Mouse (Mus musculus) frontal cortex, postnatal 10 days (tissue): ENCODE results near the gene Fyco1.
"Not testable (repeated sequence)": the region's sequence is repeated elsewhere in the genome, so short reads cannot be mapped to it uniquely, and the experiment has no call there.

Experiments
- DNase-seq, 2 experiments: peaks; one replicate each; pipeline ENCODE4 v3.0.0; 2022; ENCODE audit warnings: low spot score in 2 of 2, mixed read lengths in 1 of 2

Gene Fyco1

DNA sequence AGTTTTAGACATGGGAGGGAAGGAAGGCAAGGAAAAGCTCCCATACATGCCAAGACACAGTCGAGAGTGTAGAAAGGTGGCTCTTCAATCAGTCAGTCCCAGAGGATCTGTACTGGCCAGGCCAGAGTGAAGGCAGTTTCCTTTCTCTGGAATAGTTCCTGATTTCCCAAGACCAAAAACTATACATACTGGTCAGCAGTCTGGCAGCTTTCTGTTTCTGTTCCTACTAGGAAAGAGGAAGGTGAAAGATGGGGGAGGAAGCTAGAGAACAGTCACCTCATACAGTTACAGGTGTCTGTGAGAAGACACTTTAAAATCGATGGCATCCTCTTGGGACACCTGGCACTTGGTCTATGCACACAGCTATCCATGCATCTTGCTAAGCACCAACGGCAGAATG is 36.3 kb downstream of the Fyco1 start:
- no peak for DNase-seq

DNA sequence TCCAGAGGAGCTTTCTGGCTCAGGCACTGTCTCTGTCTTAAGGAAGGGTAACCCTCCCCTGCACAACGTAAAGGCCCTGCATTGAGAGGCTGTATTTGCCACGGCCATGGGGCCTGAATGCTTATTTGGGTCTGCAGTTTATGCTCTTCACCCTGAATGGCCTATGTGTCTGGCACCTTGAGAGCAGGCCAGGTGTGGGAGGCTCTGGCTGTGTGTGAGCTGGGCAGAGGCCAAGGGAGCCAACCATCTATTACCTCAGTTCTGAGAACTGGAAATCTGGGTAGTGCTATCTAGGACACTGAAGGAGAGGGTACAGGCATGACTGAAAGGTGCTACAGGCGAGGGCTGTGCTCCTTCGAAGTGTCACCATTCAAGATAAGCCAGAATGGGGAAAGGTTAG is 36.9 kb downstream of the Fyco1 start:
- no peak for DNase-seq

DNA sequence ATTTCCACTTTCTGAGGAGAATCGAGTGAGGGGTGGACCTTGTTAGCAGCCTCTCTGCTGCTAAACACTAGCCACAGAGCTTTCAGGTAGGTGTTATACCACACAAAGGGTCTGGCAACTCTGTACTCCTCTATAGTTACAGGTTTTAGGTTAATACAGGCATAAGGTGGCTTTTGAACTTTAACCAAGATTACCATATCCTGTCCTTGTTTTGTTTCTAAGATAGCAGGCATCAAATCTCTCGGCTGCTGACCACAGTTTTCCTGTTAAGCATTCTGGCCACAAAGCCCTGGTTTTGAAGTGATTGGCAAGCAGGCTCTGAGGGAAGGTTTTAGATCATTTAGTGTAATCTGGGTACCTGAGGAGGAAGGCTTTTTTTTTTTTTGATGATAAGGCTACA is 37.4 kb downstream of the Fyco1 start:
- no peak for DNase-seq

DNA sequence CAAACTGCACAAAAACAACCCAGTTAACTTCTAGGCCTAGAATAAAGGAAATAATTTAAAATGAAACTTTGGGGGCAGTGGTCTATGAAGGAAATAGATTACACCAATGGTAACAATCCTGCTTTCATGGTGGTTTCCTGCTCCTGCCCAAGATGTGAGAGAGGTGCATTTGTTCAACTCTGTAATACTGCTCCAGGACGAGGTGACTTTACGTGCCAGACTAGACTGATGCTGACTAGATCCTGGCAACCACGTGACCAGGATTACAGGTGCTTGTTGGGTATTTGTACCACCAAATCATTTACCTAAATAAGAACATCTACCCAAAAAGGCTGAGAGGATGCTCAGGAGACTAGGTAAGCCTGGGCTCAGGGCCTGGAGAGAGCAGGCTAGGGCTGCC is 39.9 kb downstream of the Fyco1 start:
- DNase-seq: no peak

DNA sequence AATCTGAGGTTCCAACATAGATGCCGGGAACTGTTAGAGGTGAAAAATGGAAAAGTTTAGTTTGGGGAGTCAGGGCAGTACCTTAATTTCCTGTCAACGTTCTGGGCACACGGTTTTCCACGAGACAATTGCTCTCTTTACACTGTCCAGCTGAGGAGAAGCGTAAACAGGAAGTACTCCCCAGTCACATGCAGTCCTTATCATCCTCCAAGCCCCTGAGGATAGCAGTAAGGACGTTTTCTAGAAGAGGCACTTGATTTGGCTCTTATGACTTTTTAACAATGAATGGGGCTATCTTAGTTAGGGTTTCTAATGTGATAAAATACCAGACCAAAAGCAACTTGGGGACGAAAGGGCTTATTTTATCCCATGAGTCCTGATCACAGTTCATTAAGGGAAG is 43.1 kb downstream of the Fyco1 start:
- no peak for DNase-seq

DNA sequence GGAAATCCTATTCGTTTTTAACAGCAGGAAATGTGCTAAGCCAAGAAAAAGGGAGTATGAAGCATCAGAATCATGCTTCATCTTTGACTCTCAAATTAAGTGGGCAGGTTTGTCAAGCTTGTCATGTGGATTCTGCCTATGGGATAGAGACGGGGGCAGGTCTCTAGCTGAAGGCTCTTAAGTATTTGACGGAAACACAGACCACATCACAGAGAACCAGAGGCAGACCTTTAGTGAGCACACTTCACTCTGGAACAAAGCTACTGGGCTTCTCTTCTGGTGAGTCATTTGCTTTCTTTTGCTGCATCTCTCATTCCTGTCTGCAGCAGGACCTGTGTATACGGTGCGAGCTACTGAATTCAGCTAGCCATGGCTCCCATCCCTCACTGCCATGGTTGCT is 45.4 kb downstream of the Fyco1 start, which contains the start of gene Cxcr6:
Gene Cxcr6, plus strand, starts transcription at position 209 of the 400 bp plus-strand sequence.
- no peak for DNase-seq

DNA sequence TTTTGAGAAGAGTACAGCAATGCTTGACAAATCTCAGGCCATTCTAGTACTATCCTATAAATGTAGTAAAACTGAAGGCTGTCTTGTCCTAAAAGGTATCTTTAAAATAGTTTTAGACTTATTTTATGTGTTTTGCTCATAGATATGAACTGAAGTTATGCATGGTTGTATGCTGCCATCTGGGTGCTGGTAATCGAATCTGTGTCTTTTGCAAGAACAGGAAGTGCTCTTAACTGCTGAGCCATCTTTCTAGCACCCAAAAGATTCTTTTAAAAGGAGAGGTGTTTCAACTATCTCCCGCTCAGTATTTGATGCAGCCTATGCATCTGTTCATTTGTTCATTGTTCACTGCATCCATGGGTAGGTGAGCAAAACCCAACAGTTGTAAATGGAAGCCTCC is 46.5 kb downstream of the Fyco1 start:
- no peak for DNase-seq

DNA sequence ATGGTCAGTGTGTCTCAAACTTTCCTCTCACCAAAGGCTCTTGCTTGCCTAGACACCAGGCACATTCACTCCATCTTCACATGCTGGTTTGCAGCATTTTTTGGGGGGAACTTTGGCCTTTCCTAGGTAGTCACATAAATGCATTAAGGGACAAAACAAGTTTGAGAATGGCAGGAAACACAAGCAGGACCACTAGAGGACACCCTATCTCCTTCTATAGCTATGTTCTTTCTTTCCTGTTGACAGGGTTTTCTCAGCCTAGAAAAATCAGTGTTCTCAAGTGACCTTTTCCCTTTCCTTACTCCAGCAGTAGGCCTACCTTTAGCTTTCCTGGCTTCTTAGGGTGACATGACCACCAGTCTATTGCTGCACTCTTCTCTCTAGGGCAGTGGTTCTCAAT is 48.8 kb downstream of the Fyco1 start:
- no peak for DNase-seq

DNA sequence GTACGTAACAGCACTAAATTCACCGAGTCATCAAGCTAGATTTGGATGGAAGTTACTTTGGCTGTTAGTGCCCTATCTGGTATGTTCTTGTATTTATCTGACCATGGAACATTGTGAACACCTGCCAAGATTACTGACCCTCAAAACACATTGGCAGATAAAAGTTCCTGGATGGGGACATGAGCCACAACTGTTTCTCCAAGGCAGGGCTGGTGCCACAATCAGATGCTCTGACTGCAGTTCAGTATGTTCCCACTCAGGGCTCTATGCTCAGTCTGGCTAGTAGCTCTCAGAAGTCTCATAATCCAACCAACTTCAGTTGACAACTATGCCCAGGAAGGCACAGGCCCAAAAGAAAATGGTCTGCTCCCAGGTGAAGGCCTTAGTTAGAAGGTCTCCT is 49.3 kb downstream of the Fyco1 start:
- DNase-seq: no peak

DNA sequence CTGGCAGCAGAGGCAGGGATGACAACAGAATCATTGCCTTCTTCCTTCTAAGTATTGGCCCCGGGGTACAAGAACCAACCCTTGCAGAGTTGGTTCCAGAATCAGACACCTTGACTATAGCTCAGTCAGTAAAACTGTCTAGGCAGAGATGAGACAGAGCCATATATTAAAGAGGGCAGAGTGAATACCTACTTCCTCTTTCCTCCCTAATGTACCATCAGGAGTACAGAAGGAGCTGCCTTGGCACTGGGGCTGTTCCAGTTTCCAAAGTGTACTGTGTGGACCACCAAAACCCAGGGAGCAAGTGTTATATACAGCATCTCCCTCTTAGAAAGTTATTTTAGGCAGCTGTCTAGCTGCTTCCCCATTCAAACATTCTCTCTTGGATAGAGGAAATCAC is 50.2 kb downstream of the Fyco1 start:
- DNase-seq: no peak

DNA sequence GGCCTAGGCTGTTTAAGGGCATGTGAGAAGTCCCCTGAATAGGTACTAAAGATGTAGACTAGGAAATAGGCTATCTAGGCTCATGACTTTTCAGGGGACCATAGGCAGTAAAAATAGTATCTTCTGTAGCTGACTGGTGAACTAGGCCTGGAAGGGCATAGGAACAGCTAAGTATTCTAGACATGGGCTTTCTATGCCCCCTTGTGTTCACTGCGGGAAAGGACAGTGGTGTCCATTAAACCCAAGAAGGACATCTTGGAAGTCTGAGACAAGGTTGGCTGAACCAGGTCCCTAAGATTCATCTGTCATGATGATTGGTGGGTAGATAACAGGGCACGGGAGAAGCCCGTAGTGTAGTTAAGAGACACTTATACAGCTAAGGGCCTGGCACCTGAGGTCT is 55.5 kb downstream of the Fyco1 start:
- peak in 1 of 2 experiments; percentile 20 for DNase-seq

DNA sequence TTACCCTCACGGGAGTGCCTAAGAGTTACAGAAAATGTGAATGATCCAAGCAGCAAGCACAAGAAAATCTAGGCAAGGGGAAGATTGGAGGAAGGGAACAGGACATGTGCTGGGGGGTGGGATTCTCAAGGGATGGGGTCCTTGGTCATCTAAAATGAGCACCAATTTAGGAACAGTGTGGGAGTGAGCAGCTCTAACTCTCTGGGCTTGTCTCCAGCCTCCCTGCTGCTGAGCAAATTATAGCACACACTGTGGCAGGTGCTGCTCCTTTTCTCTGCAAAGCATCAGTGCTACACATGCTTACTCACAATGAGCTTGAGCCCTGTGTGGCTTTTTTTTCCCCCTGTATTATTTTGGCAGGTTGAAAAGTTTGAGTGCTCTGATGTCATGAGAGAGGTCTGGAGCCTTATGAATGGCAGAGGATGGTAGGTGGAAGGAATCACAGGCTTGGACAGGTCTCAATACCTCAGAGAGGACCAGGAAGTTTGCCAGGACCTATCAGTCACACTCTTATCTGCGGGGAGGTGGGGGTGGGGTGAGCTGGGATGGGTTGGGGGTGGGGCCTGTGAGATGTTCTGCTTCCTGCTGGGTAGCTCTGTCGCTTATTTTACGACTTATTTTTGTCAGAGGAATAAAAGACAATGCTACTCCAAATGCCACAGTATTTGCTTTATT is 62.7 kb downstream of the Fyco1 start:
- DNase-seq: peak in 1 of 2 experiments; percentile 14

DNA sequence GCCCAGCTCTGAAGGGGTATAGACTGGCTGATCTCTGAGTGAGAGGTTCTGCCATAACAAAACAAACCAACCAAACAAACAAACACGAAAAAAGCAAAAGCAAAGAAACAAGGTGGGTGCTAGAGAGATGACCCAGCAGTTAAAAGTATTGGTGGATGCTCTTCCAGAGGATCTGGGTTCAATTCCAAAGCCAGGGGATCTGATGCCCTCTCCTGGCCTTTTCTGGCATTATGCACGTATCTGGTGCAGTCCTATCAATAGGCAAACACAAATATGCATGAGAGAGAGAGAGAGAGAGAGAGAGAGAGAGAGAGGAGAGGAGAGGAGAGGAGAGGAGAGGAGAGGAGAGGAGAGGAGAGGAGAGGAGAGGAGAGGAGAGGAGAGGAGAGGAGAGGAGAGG is 78.4 kb downstream of the Fyco1 start:
- not testable (repeated sequence) for DNase-seq

DNA sequence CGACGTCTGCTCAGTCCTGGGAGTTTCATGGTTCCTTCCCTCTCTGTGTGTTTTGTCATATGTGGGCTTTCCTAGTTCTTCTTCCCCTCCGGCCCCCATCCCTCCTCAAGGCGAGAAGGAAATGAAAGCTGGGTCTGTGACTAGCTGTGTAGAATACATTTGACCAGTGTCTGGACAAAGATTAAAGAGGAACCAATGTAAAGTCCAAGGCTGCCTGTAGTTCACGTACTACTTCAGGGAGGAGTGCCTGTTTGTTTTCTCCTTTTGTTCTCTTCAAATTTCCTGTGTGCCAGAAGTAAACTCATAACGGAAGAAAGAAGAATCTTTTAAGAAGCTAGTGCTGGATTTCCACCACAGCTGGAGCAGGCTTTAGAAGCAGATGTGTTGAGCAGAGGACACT is 82.2 kb downstream of the Fyco1 start:
- DNase-seq: no peak

DNA sequence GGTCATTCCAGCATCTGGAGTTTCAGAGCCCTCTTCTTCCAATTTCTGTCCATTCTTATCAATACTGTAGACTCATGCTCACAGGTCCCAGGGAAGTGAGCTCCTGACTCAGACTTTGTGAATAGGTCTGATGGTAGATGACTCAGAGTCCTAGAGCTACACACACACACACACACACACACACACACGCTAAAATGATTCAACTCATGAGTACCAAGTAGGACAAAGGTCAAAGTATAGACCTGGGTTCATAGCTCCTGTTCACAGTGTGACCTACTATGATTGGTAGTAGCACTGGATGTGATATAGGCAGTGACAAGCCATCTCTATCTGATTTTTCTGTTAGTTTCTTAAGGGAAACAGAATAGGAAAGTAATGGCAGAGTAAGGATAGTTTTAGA is 83.3 kb downstream of the Fyco1 start:
- DNase-seq: no peak

DNA sequence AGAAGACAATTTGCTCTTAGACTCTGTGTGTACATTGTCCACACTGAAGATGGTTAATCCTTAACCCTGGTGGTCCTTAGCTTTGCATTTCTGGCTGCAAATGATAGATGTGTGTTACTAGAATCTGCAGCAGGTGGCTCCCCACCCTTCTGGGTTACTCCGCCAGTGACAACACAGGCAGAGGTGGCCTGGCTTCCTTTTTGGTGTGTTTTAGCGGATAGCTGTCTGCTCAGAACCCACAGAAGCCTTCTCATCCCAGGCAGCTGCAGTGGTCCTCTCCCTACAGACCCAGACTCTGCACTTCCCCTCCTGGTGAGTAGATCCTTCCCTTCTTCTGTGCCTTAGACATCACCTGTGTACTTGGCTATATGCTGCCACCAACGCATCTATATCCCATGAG is 84.7 kb downstream of the Fyco1 start:
- DNase-seq: no peak

DNA sequence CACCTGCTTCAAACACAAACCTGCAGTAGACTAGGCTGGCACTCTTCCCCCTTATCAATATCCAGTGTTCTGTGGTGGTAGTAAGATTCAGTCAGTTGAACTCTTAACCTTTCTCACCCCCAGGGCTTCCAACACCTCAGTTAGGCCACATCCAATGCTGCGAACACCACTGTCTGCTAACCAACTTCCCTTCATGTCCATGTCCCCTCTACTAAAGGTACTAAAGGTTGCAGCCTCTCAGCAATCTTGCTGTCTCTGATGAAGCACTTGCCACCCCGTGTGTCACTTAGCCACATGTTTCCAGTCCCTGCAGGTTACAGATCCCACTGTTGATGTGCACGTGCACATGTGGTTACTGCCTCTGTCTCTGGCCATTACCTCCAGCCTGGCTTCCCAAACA is 87.9 kb downstream of the Fyco1 start:
- no peak for DNase-seq

DNA sequence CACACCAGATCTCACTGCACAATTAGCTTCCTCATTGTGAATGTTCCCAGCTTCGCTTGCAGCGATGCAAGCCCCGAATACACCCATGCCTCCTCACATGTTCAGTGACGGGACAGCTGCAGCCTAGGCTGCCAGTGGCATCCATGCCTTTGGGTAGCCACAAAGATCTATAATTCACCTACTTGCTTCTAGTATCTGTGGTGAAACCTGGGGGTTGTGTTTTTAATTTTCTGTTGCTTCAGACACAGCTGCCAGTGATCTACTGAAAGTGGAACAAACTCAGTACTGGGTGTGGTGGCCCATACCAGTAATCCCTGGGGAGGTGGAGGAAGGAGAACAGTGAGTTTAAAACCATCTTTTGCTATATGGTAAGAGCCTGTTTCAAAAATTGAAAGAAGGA is 88.8 kb downstream of the Fyco1 start:
- DNase-seq: no peak

DNA sequence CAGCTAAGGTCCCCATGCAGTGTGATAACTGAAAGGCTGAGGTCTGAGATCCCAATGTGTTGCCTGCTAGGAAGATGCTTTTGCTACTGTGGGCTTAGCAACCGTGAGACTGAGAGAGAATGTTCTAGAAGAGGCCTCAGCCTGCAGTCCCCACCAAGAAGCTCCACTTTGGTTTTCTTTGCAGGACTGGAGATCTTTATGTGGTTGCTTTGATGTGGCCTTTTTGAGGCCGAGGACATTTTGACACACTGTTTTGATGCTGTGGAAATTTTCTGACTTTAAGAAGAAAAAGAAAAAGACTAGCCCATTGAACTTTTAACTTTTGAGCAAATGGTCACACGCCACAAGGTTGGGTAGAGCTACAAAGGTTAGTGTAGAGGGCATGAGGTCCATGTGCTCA is 90.9 kb downstream of the Fyco1 start:
- DNase-seq: no peak

DNA sequence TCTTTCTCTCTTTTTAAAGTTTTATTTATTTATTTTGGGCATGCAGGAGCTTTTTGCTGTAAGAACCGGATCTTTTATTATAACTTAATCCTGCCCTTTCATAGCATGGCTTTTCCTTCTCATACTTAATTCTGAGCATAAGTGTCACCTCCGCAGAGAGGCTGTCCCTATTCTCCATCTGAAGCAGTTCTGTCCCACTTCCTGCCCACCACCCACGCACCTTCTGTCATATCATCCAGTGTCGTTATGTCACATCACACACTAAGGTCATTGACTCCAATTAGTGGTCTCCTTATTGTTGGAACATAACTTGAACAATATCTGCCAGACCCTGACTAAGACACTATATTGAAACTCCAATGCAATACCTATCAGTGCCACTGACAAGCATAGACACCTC is 93.1 kb downstream of the Fyco1 start:
- DNase-seq: no peak

DNA sequence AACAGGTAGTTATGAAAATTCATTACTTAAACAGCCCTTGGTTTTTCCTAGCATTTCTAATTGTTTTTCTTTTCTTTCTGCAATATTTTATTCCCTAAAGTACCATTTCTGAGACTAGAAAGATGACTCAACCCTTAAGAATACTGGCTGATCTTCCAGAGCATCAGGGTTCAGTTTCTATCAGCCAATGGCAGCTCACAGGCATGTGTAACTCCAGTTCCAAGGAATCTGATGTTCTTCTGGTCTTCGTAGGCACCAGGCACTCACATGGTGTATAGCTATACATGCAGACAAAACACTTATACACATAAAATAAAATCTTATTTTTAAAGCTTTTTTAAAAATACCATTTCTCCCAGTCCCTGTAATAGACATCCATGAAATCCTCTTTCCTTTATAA is 93.5 kb downstream of the Fyco1 start:
- no peak for DNase-seq

DNA sequence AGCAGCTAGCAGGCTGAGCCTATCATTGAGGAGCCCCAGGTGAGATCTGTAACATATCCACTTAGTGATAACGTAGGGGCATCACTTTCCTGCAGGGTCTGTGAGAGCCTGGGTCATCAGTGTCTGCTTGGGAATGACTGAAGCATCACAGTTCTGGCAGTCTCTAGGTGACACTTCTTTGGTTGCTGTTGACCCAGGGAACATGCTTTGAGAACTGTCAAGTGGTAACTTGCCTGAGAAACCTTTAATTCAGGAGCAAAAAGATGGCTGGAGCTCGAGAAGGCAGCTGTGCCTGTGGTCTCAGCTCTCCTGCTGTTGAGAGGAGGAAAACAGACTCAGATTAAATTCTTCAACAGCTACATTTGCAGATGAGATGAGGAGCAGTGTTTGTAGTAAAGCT is 94.4 kb downstream of the Fyco1 start:
- no peak for DNase-seq

DNA sequence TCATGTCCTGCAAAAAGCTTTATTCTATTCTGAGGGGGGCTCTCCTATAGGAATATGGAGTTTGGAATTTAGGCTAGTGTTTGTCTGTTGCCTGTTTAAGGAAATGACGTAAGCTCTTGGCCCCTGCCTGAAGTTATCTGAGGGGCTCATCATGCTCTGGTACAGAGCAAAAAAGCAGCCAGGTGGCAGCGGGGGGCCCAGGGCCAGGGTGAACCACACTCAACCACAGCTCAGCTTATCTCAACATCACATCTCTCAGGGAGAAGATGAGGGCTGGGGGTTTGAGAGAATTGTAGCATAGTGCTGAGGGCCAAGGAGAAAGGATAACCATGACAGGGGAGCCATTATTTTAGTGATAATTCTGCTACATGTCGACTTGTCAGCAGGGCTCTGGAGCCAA is 94.9 kb downstream of the Fyco1 start:
- DNase-seq: no peak

DNA sequence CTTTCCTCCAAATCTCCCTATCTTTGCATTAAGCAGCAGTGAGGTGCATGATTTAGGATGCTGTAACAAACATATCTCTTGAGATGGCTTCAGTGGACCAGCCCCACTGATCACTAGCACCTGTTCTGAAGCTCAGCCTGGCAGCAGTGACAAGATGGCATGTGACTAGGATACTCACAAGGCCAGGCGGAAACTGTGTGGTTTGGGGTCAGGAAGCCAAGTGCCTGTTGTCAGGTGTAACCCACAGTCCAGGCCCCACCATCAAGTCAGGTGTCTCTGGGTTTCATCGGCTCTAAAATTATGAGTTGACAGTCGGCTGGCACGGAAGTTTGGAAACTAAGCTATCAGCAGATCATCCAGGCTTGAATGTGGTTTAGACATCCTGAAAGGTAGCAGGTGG is 97.4 kb downstream of the Fyco1 start:
- no peak for DNase-seq
